Mouse (Mus musculus): ENCODE data around the gene Sugp2. TPM values are rescaled to one million over a fixed set of nuclear protein-coding genes. Genes with fewer than 3 reads are reported as not detected.

Sugp2 gene
- total RNA-seq, 1 experiment from 2014 or later = 39.7 TPM

GRCm38 (mm10) chr8:70317872-70318271, 83.8 kb downstream of the Sugp2 start:
- no peak for ATAC-seq (ENCODE audit: extremely low read depth, insufficient number of reproducible peaks, low FRiP score, poor library complexity, severe bottlenecking)

GRCm38 (mm10) chr8:70323716-70324115, 89.7 kb downstream of the Sugp2 start:
- ATAC-seq (ENCODE audit: extremely low read depth, insufficient number of reproducible peaks, low FRiP score, poor library complexity, severe bottlenecking) = no peak

GRCm38 (mm10) chr8:70327512-70327911, 93.5 kb downstream of the Sugp2 start:
- ATAC-seq (ENCODE audit: extremely low read depth, insufficient number of reproducible peaks, low FRiP score, poor library complexity, severe bottlenecking) = no peak

- ATAC-seq (ENCODE audit: extremely low read depth, insufficient number of reproducible peaks, low FRiP score, poor library complexity, severe bottlenecking) = no peak
Observed at GRCm38 (mm10) chr8:70329124-70329834, 95.3 kb downstream of the Sugp2 start, which contains the start of gene Gdf1. Gene Gdf1 (plus strand): TSS chr8:70329817.

Other genes starting within 250 kb of the Sugp2 start
- 52.6 and 64.2 TPM in 2 replicates for gene Gatad2a, start 237.8 kb upstream of the Sugp2 start, total RNA-seq (2017)
- gene Mau2, start 191.5 kb upstream of the Sugp2 start, total RNA-seq (2017) = 104 and 111 TPM in 2 replicates
- gene Sugp1, start 191.4 kb upstream of the Sugp2 start, total RNA-seq (2017) = 46.8 and 51.9 TPM in 2 replicates
- 0.74 and 0.93 TPM in 2 replicates for gene Tm6sf2, start 161.3 kb upstream of the Sugp2 start, total RNA-seq (2017)
- gene Hapln4, start 150.8 kb upstream of the Sugp2 start, total RNA-seq (2017) = not detected in 2 replicates
- not detected in 2 replicates for gene Ncan, start 113.4 kb upstream of the Sugp2 start, total RNA-seq (2017)
- gene Nr2c2ap, start 102.9 kb upstream of the Sugp2 start, total RNA-seq (2017) = 4.7 and 5.2 TPM in 2 replicates
- gene Rfxank, start 95.1 kb upstream of the Sugp2 start, total RNA-seq (2017) = 17.1 and 18.7 TPM in 2 replicates
- 55.7 and 63.4 TPM in 2 replicates for gene Borcs8, start 94.7 kb upstream of the Sugp2 start, total RNA-seq (2017)
- 0.70 and 0.86 TPM in 2 replicates for gene Mef2b, start 94.5 kb upstream of the Sugp2 start, total RNA-seq (2017)
- 6.8 and 15.2 TPM in 2 replicates for gene Tmem161a, start 61.9 kb upstream of the Sugp2 start, total RNA-seq (2017)
- 3.2 and 5.0 TPM in 2 replicates for gene Slc25a42, start 21.9 kb upstream of the Sugp2 start, total RNA-seq (2017)
- gene Armc6, start 240 bp downstream of the Sugp2 start, total RNA-seq (2017) = 5.8 and 6.9 TPM in 2 replicates
- gene Homer3, start 48.6 kb downstream of the Sugp2 start, total RNA-seq (2017) = 4.4 and 6.3 TPM in 2 replicates
- gene Ddx49, start 68.3 kb downstream of the Sugp2 start, total RNA-seq (2017) = 50.1 and 57.6 TPM in 2 replicates
- 67.8 and 67.9 TPM in 2 replicates for gene Cope, start 68.3 kb downstream of the Sugp2 start, total RNA-seq (2017)
- gene Cers1, start 81.5 kb downstream of the Sugp2 start, total RNA-seq (2017) = not detected in 2 replicates
- gene Gdf1, start 95.6 kb downstream of the Sugp2 start, total RNA-seq (2017) = not detected in 2 replicates
- 34.0 and 36.8 TPM in 2 replicates for gene Upf1, start 119.1 kb downstream of the Sugp2 start, total RNA-seq (2017)
- gene Comp, start 139.3 kb downstream of the Sugp2 start, total RNA-seq (2017) = 1.0 TPM in 1 of 2 replicates, not detected in the other
- gene Crtc1, start 205.4 kb downstream of the Sugp2 start, total RNA-seq (2017) = 5.2 and 8.4 TPM in 2 replicates
- 5.0 and 5.8 TPM in 2 replicates for gene Klhl26, start 242.7 kb downstream of the Sugp2 start, total RNA-seq (2017)

Measured in neutrophil, adult 5-6 weeks (primary cell).